Mouse (Mus musculus): ENCODE results near the gene Dpp7. TPM values are rescaled to one million over a fixed set of nuclear protein-coding genes. Genes with fewer than 3 reads are reported as not detected.

Gene Dpp7
- total and polyA plus RNA-seq, 2 experiments from 2014 or later, result 17.4 to 19.8 TPM

GRCm38 (mm10) chr2:25369996-25370395 is 13.8 kb upstream of the Dpp7 start:
- Histone ChIP-seq H3K4me2 (ENCODE audit: low read depth) (no peak overlapping the region), H3K9me3 (ENCODE audit: low read length) (no peaks in the 10 kb centered on the region), H3K36me3 (ENCODE audit: insufficient read depth) (no peaks in the 10 kb centered on the region), H3K4me1 (ENCODE audit: insufficient read depth) (no peaks in the 10 kb centered on the region; the same call in 1 of the 2 replicates), H3K27ac (ENCODE audit: low read depth, low read length) (no peak overlapping the region), H3K4me3 (ENCODE audit: low read depth, low read length) (no peak overlapping the region), H3K9ac (no peak overlapping the region), H3K27me3 (ENCODE audit: insufficient read depth, low read length) (no peaks in the 10 kb centered on the region)
- 89% methylated on average over 3 of the region's 3 CpGs for WGBS
- TF ChIP-seq CTCF (IDR thresholded peaks at IDR 0.05; ENCODE audit: low read depth), result no peak
- DNase-seq, result no peak
- no peak for ATAC-seq

- Histone ChIP-seq H3K9me3 (ENCODE audit: low read length) (no peaks in the 10 kb centered on the region), H3K4me3 (ENCODE audit: low read depth, low read length) (peak within 1 kb of the TSS; percentile 54), H3K27me3 (ENCODE audit: insufficient read depth, low read length) (peaks cover 6% of the 10 kb centered on the region; the same call in 1 of the 2 replicates), H3K9ac (peak within 1 kb of the TSS; percentile 58), H3K4me1 (ENCODE audit: insufficient read depth) (no peaks in the 10 kb centered on the region; the same call in 1 of the 2 replicates), H3K27ac (ENCODE audit: low read depth, low read length) (no peak within 1 kb of the TSS), H3K4me2 (ENCODE audit: low read depth) (peak within 1 kb of the TSS; percentile 99), H3K36me3 (ENCODE audit: insufficient read depth) (no peaks in the 10 kb centered on the region)
- peak; percentile 54 for DNase-seq
- WGBS, result 2% methylated on average over 54 of the region's 54 CpGs
- ATAC-seq, result peak; percentile 86
- TF ChIP-seq CTCF (IDR thresholded peaks at IDR 0.05; ENCODE audit: low read depth), result no peak
Measured at GRCm38 (mm10) chr2:25365091-25365761, 9.1 kb upstream of the Dpp7 start, which contains the start of gene Uap1l1. TSS of gene Uap1l1 (minus strand) at chr2:25365682.

GRCm38 (mm10) chr2:25364761-25365090 is 8.6 kb upstream of the Dpp7 start:
- DNase-seq, result no peak
- TF ChIP-seq CTCF (IDR thresholded peaks at IDR 0.05; ENCODE audit: low read depth), result no peak
- Histone ChIP-seq H3K27ac (ENCODE audit: low read depth, low read length) (no peak overlapping the region), H3K27me3 (ENCODE audit: insufficient read depth, low read length) (peaks cover 6% of the 10 kb centered on the region; the same call in 1 of the 2 replicates), H3K9me3 (ENCODE audit: low read length) (no peaks in the 10 kb centered on the region), H3K4me1 (ENCODE audit: insufficient read depth) (no peaks in the 10 kb centered on the region; the same call in 1 of the 2 replicates), H3K36me3 (ENCODE audit: insufficient read depth) (no peaks in the 10 kb centered on the region), H3K4me2 (ENCODE audit: low read depth) (peak overlapping the region; percentile 99), H3K4me3 (ENCODE audit: low read depth, low read length) (peak overlapping the region; percentile 54), H3K9ac (peak overlapping the region; percentile 58; the same call in 1 of the 2 replicates)
- WGBS, result 35% methylated on average over 9 of the region's 9 CpGs
- no peak for ATAC-seq

GRCm38 (mm10) chr2:25364313-25364712 is 8.2 kb upstream of the Dpp7 start:
- Histone ChIP-seq H3K27me3 (ENCODE audit: insufficient read depth, low read length) (peaks cover 6% of the 10 kb centered on the region; the same call in 1 of the 2 replicates), H3K36me3 (ENCODE audit: insufficient read depth) (no peaks in the 10 kb centered on the region), H3K4me1 (ENCODE audit: insufficient read depth) (no peaks in the 10 kb centered on the region; the same call in 1 of the 2 replicates), H3K4me2 (ENCODE audit: low read depth) (no peak overlapping the region), H3K27ac (ENCODE audit: low read depth, low read length) (no peak overlapping the region), H3K4me3 (ENCODE audit: low read depth, low read length) (no peak overlapping the region), H3K9me3 (ENCODE audit: low read length) (no peaks in the 10 kb centered on the region), H3K9ac (no peak overlapping the region)
- DNase-seq (no peak), ATAC-seq (no peak)
- TF ChIP-seq CTCF (IDR thresholded peaks at IDR 0.05; ENCODE audit: low read depth), result no peak
- 86% methylated on average over 4 of the region's 4 CpGs for WGBS

- H3K9me3 ChIP-seq (ENCODE audit: low read length), result no peaks in the 10 kb centered on the region
- no peak overlapping the region for H3K4me2 ChIP-seq (ENCODE audit: low read depth)
- TF ChIP-seq CTCF (IDR thresholded peaks at IDR 0.05; ENCODE audit: low read depth), result no peak
- H3K27ac ChIP-seq (ENCODE audit: low read depth, low read length), result no peak overlapping the region
- DNase-seq (no peak), ATAC-seq (no peak)
- H3K27me3 ChIP-seq (ENCODE audit: insufficient read depth, low read length), result peaks cover 6% of the 10 kb centered on the region; the same call in 1 of the 2 replicates
- no peaks in the 10 kb centered on the region for H3K36me3 ChIP-seq (ENCODE audit: insufficient read depth)
- WGBS, result 66% methylated on average over 13 of the region's 13 CpGs
- H3K4me3 ChIP-seq (ENCODE audit: low read depth, low read length), result no peak overlapping the region
- no peak overlapping the region for H3K9ac ChIP-seq
- H3K4me1 ChIP-seq (ENCODE audit: insufficient read depth), result no peaks in the 10 kb centered on the region; the same call in 1 of the 2 replicates
Measured at GRCm38 (mm10) chr2:25363478-25364178, 7.5 kb upstream of the Dpp7 start.

GRCm38 (mm10) chr2:25359848-25360247 is 3.7 kb upstream of the Dpp7 start:
- Histone ChIP-seq H3K27ac (ENCODE audit: low read depth, low read length) (no peak overlapping the region), H3K36me3 (ENCODE audit: insufficient read depth) (no peaks in the 10 kb centered on the region), H3K27me3 (ENCODE audit: insufficient read depth, low read length) (peaks cover 6% of the 10 kb centered on the region; the same call in 1 of the 2 replicates), H3K4me3 (ENCODE audit: low read depth, low read length) (no peak overlapping the region), H3K9me3 (ENCODE audit: low read length) (no peaks in the 10 kb centered on the region), H3K4me2 (ENCODE audit: low read depth) (no peak overlapping the region), H3K4me1 (ENCODE audit: insufficient read depth) (peaks cover 11% of the 10 kb centered on the region; the same call in 1 of the 2 replicates), H3K9ac (no peak overlapping the region)
- ATAC-seq, result no peak
- DNase-seq, result no peak
- no peak for TF ChIP-seq CTCF (IDR thresholded peaks at IDR 0.05; ENCODE audit: low read depth)
- 75% methylated on average over 4 of the region's 4 CpGs for WGBS
